Mouse (Mus musculus): ENCODE results near the gene Clstn1. TPM values are rescaled to one million over a fixed set of nuclear protein-coding genes. Genes with fewer than 3 reads are reported as not detected.

Clstn1 gene
- polyA plus RNA-seq, 1 experiment from 2014 or later = 75.4 TPM

- H3K27me3 ChIP-seq = peaks cover 14% of the 10 kb centered on the region; the same call in 1 of the 2 replicates
- H3K4me2 ChIP-seq = no peak overlapping the region
- no peak for ATAC-seq (ENCODE audit: low FRiP score)
- 83% methylated on average over 4 of the region's 4 CpGs for WGBS
- no peak overlapping the region for H3K4me3 ChIP-seq (replicated peaks)
- H3K9ac ChIP-seq = no peak overlapping the region
- H3K36me3 ChIP-seq (replicated peaks) = no peaks in the 10 kb centered on the region
- H3K27ac ChIP-seq = no peak overlapping the region
- no peaks in the 10 kb centered on the region for H3K9me3 ChIP-seq
- H3K4me1 ChIP-seq = peaks cover 32% of the 10 kb centered on the region
These were observed 15.8 kb upstream of the Clstn1 start for GRCm38 (mm10) chr4:149570498-149570863.

- H3K9ac ChIP-seq = no peak overlapping the region
- peaks cover 38% of the 10 kb centered on the region for H3K4me1 ChIP-seq
- no peak for ATAC-seq (ENCODE audit: low FRiP score)
- 87% methylated on average over 5 of the region's 5 CpGs for WGBS
- H3K27ac ChIP-seq = no peak overlapping the region
- H3K36me3 ChIP-seq (replicated peaks) = no peaks in the 10 kb centered on the region
- H3K4me3 ChIP-seq (replicated peaks) = no peak overlapping the region
- H3K9me3 ChIP-seq = no peaks in the 10 kb centered on the region
- H3K4me2 ChIP-seq = no peak overlapping the region
- H3K27me3 ChIP-seq = peaks cover 14% of the 10 kb centered on the region; the same call in 1 of the 2 replicates
These were observed 15.1 kb upstream of the Clstn1 start for GRCm38 (mm10) chr4:149571209-149571608.

GRCm38 (mm10) chr4:149571651-149572149 is 14.6 kb upstream of the Clstn1 start:
- 57% methylated on average over 8 of the region's 8 CpGs for WGBS

GRCm38 (mm10) chr4:149572446-149572845 is 13.8 kb upstream of the Clstn1 start:
- Histone ChIP-seq H3K27ac (no peak overlapping the region), H3K27me3 (peaks cover 24% of the 10 kb centered on the region; the same call in 1 of the 2 replicates), H3K4me3 (replicated peaks) (no peak overlapping the region), H3K9ac (no peak overlapping the region), H3K4me2 (no peak overlapping the region), H3K9me3 (no peaks in the 10 kb centered on the region), H3K36me3 (replicated peaks) (no peaks in the 10 kb centered on the region), H3K4me1 (peaks cover 42% of the 10 kb centered on the region)
- WGBS = 37% methylated on average over 5 of the region's 9 CpGs
- no peak for ATAC-seq (ENCODE audit: low FRiP score)

More at GRCm38 (mm10) chr4:149571651-149572149, 14.6 kb upstream of the Clstn1 start:
- Histone ChIP-seq H3K36me3 (replicated peaks) (no peaks in the 10 kb centered on the region), H3K27me3 (peaks cover 17% of the 10 kb centered on the region; the same call in 1 of the 2 replicates), H3K4me1 (peaks cover 41% of the 10 kb centered on the region), H3K9ac (no peak overlapping the region), H3K4me3 (replicated peaks) (no peak overlapping the region), H3K27ac (no peak overlapping the region), H3K4me2 (no peak overlapping the region), H3K9me3 (no peaks in the 10 kb centered on the region)
- no peak for ATAC-seq (ENCODE audit: low FRiP score)

- WGBS = 61% methylated on average over 8 of the region's 8 CpGs
- no peak overlapping the region for H3K4me2 ChIP-seq
- peaks cover 26% of the 10 kb centered on the region; the same call in 1 of the 2 replicates for H3K27me3 ChIP-seq
- H3K9ac ChIP-seq = no peak overlapping the region
- peaks cover 41% of the 10 kb centered on the region for H3K4me1 ChIP-seq
- no peak overlapping the region for H3K4me3 ChIP-seq (replicated peaks)
- no peak overlapping the region for H3K27ac ChIP-seq
- no peaks in the 10 kb centered on the region for H3K9me3 ChIP-seq
- no peaks in the 10 kb centered on the region for H3K36me3 ChIP-seq (replicated peaks)
- ATAC-seq (ENCODE audit: low FRiP score) = no peak
These were observed 13.4 kb upstream of the Clstn1 start for GRCm38 (mm10) chr4:149572851-149573250.

GRCm38 (mm10) chr4:149574391-149574821 is 11.9 kb upstream of the Clstn1 start:
- WGBS = 71% methylated on average over 14 of the region's 14 CpGs

GRCm38 (mm10) chr4:149576061-149576460 is 10.2 kb upstream of the Clstn1 start:
- Histone ChIP-seq H3K9ac (no peak overlapping the region), H3K4me1 (peaks cover 49% of the 10 kb centered on the region), H3K36me3 (replicated peaks) (no peaks in the 10 kb centered on the region), H3K9me3 (no peaks in the 10 kb centered on the region), H3K4me2 (no peak overlapping the region), H3K27me3 (peaks cover 26% of the 10 kb centered on the region; the same call in 1 of the 2 replicates), H3K27ac (no peak overlapping the region), H3K4me3 (replicated peaks) (no peak overlapping the region)
- ATAC-seq (ENCODE audit: low FRiP score) = no peak
- WGBS = 52% methylated on average over 9 of the region's 9 CpGs

More at GRCm38 (mm10) chr4:149574391-149574821, 11.9 kb upstream of the Clstn1 start:
- Histone ChIP-seq H3K9me3 (no peaks in the 10 kb centered on the region), H3K27ac (no peak overlapping the region), H3K4me2 (no peak overlapping the region), H3K4me3 (replicated peaks) (no peak overlapping the region), H3K27me3 (peaks cover 26% of the 10 kb centered on the region; the same call in 1 of the 2 replicates), H3K4me1 (peaks cover 49% of the 10 kb centered on the region), H3K36me3 (replicated peaks) (no peaks in the 10 kb centered on the region), H3K9ac (no peak overlapping the region)
- no peak for ATAC-seq (ENCODE audit: low FRiP score)

- Histone ChIP-seq H3K27ac (peak overlapping the region; percentile 48; the same call in 1 of the 2 replicates), H3K4me2 (no peak overlapping the region), H3K9ac (0 out of 2 replicates have a peak overlapping the region, but pooled peaks have one; percentile 9), H3K4me1 (peaks cover 41% of the 10 kb centered on the region), H3K4me3 (replicated peaks) (no peak overlapping the region), H3K9me3 (no peaks in the 10 kb centered on the region), H3K27me3 (peaks cover 23% of the 10 kb centered on the region; the same call in 1 of the 2 replicates), H3K36me3 (replicated peaks) (no peaks in the 10 kb centered on the region)
- 0 out of 2 replicates have a peak, but pooled peaks have one; percentile 13 for ATAC-seq (ENCODE audit: low FRiP score)
- 18% methylated on average over 4 of the region's 4 CpGs for WGBS
These were observed 9.2 kb upstream of the Clstn1 start for GRCm38 (mm10) chr4:149576993-149577548.

GRCm38 (mm10) chr4:149578085-149578681 is 8.1 kb upstream of the Clstn1 start:
- ATAC-seq (ENCODE audit: low FRiP score) = no peak

GRCm38 (mm10) chr4:149578831-149579230 is 7.4 kb upstream of the Clstn1 start:
- no peak overlapping the region for H3K4me3 ChIP-seq (replicated peaks)
- 0 out of 2 replicates have a peak, but pooled peaks cover 12% of the 10 kb centered on the region for H3K27me3 ChIP-seq
- H3K36me3 ChIP-seq (replicated peaks) = no peaks in the 10 kb centered on the region
- 29% methylated on average over 7 of the region's 7 CpGs for WGBS
- no peak overlapping the region for H3K4me2 ChIP-seq
- H3K27ac ChIP-seq = peak overlapping the region; percentile 25; the same call in 1 of the 2 replicates
- peaks cover 35% of the 10 kb centered on the region for H3K4me1 ChIP-seq
- peak; percentile 48; the same call in 1 of the 2 replicates for ATAC-seq (ENCODE audit: low FRiP score)
- H3K9me3 ChIP-seq = no peaks in the 10 kb centered on the region
- no peak overlapping the region for H3K9ac ChIP-seq

More at GRCm38 (mm10) chr4:149578085-149578681, 8.1 kb upstream of the Clstn1 start:
- no peak overlapping the region for H3K9ac ChIP-seq
- peaks cover 35% of the 10 kb centered on the region for H3K4me1 ChIP-seq
- no peak overlapping the region for H3K4me3 ChIP-seq (replicated peaks)
- no peak overlapping the region for H3K4me2 ChIP-seq
- 67% methylated on average over 13 of the region's 13 CpGs for WGBS
- no peaks in the 10 kb centered on the region for H3K9me3 ChIP-seq
- H3K27me3 ChIP-seq = peaks cover 17% of the 10 kb centered on the region; the same call in 1 of the 2 replicates
- peak overlapping the region; percentile 25; the same call in 1 of the 2 replicates for H3K27ac ChIP-seq
- H3K36me3 ChIP-seq (replicated peaks) = no peaks in the 10 kb centered on the region

GRCm38 (mm10) chr4:149585236-149585635 is 1.0 kb upstream of the Clstn1 start:
- 80% methylated on average over 8 of the region's 8 CpGs for WGBS
- no peak overlapping the region for H3K27ac ChIP-seq
- H3K9me3 ChIP-seq = no peaks in the 10 kb centered on the region
- no peak overlapping the region for H3K4me2 ChIP-seq
- ATAC-seq (ENCODE audit: low FRiP score) = 0 out of 2 replicates have a peak, but pooled peaks have one; percentile 17
- H3K27me3 ChIP-seq = peaks cover 37% of the 10 kb centered on the region
- H3K9ac ChIP-seq = no peak overlapping the region
- H3K4me3 ChIP-seq (replicated peaks) = no peak overlapping the region
- peaks cover 15% of the 10 kb centered on the region for H3K4me1 ChIP-seq
- H3K36me3 ChIP-seq (replicated peaks) = no peaks in the 10 kb centered on the region

- peak overlapping the region; percentile 87 for H3K4me3 ChIP-seq (replicated peaks)
- peaks cover 37% of the 10 kb centered on the region for H3K27me3 ChIP-seq
- under 1% methylated on average over 70 of the region's 72 CpGs for WGBS
- no peaks in the 10 kb centered on the region for H3K9me3 ChIP-seq
- peak overlapping the region; percentile 94 for H3K9ac ChIP-seq
- peak overlapping the region; percentile 78 for H3K27ac ChIP-seq
- peak overlapping the region; percentile 98 for H3K4me2 ChIP-seq
- ATAC-seq (ENCODE audit: low FRiP score) = peak; percentile 7
- H3K36me3 ChIP-seq (replicated peaks) = no peaks in the 10 kb centered on the region
- H3K4me1 ChIP-seq = peaks cover 15% of the 10 kb centered on the region
These were observed 721 bp downstream of the Clstn1 start for GRCm38 (mm10) chr4:149586783-149587595.

Data from forebrain, embryonic 12.5 days (tissue).